Mouse (Mus musculus) intestine, embryonic 16.5 days (tissue): Measurements from ENCODE around the gene Hoxa11. TPM values are rescaled to one million over a fixed set of nuclear protein-coding genes. Genes with fewer than 3 reads are reported as not detected.

Source experiments
- ATAC-seq: fragments of 200-750 bp; cut with Nextera tagmentation; 2 replicates; pipeline ENCODE4 v1.8.0; 2017; ENCODE audit warnings: moderate TSS enrichment, moderate library complexity
- H3K27ac ChIP-seq: fragments of 300-500 bp; sonication (generic); 2 replicates; pipeline ENCODE4 v1.5.1; 2014; ENCODE audit warnings: mild to moderate bottlenecking, low read length
- H3K27me3 ChIP-seq: fragments of 300-500 bp; sonication (generic); replicated peaks from 2 replicates; pipeline ENCODE4 v1.6.1; 2014; ENCODE audit warnings: low read length, control low read depth, mixed read lengths; ENCODE audit not compliant: control insufficient read depth, insufficient read depth
- H3K36me3 ChIP-seq: fragments of 300-500 bp; sonication (generic); 2 replicates; pipeline ENCODE4 v1.6.1; 2014; ENCODE audit warnings: low read length, control low read depth; ENCODE audit not compliant: control insufficient read depth, insufficient read depth
- H3K4me1 ChIP-seq: fragments of 300-500 bp; sonication (generic); 2 replicates; pipeline ENCODE4 v1.6.1; 2014; ENCODE audit warnings: low read length, control low read depth, mixed read lengths; ENCODE audit not compliant: control insufficient read depth, insufficient read depth
- H3K4me2 ChIP-seq: fragments of 300-500 bp; sonication (generic); 2 replicates; pipeline ENCODE4 v1.6.1; 2014; ENCODE audit warnings: low read depth, low read length, control low read depth
- H3K4me3 ChIP-seq: fragments of 300-500 bp; sonication (generic); 2 replicates; pipeline ENCODE4 v1.5.1; 2014; ENCODE audit warnings: mild to moderate bottlenecking, low read length
- H3K9ac ChIP-seq: fragments of 300-500 bp; sonication (generic); 2 replicates; pipeline ENCODE4 v1.6.1; 2014; ENCODE audit warnings: low read depth, low read length
- H3K9me3 ChIP-seq: fragments of 300-500 bp; sonication (generic); 2 replicates; pipeline ENCODE4 v1.6.1; 2016; ENCODE audit warnings: low read length, control low read depth; ENCODE audit not compliant: control insufficient read depth
- WGBS: fragments of 180-500 bp; shearing (Covaris S2); extraction: QIAGEN DNeasy Blood & Tissue Kit; methylation state at CpG from one replicate; pipeline ENCODE4 v1.1.7; 2014; 5-methylcytosine and 5-hydroxymethylcytosine counted together
- polyA plus RNA-seq: library from polyadenylated mRNA; unstranded; fragments of >200 nt; fragmentation: Nextera tagmentation; extraction: Ambion mirVana; gene quantifications from 2 replicates; pipeline ENCODE4 v1.2.1, GENCODE M21; 2015

The Hoxa11 gene
- polyA plus RNA-seq, 1 experiment from 2014 or later, result 1.9 TPM

GRCm38 (mm10) chr6:52267221-52267620 is 21.6 kb upstream of the Hoxa11 start:
- Histone ChIP-seq H3K36me3 (no peaks in the 10 kb centered on the region), H3K9me3 (no peaks in the 10 kb centered on the region)

GRCm38 (mm10) chr6:52266666-52266985 is 21.0 kb upstream of the Hoxa11 start:
- H3K9ac ChIP-seq, result no peak overlapping the region
- 5% methylated on average over 9 of the region's 9 CpGs for WGBS

More at GRCm38 (mm10) chr6:52267221-52267620, 21.6 kb upstream of the Hoxa11 start:
- Histone ChIP-seq H3K27ac (no peak overlapping the region), H3K27me3 (peaks cover 82% of the 10 kb centered on the region), H3K4me3 (no peak overlapping the region), H3K4me2 (no peak overlapping the region), H3K4me1 (no peaks in the 10 kb centered on the region), H3K9ac (no peak overlapping the region)
- ATAC-seq, result no peak
- WGBS, result 26% methylated on average over 5 of the region's 5 CpGs

GRCm38 (mm10) chr6:52265913-52266665 is 20.5 kb upstream of the Hoxa11 start:
- no peak overlapping the region for H3K4me2 ChIP-seq
- H3K9ac ChIP-seq, result no peak overlapping the region
- no peak for ATAC-seq
- no peaks in the 10 kb centered on the region for H3K4me1 ChIP-seq
- H3K4me3 ChIP-seq, result no peak overlapping the region
- peaks cover 85% of the 10 kb centered on the region for H3K27me3 ChIP-seq
- 3% methylated on average over 19 of the region's 19 CpGs for WGBS
- H3K9me3 ChIP-seq, result no peaks in the 10 kb centered on the region
- no peaks in the 10 kb centered on the region for H3K36me3 ChIP-seq
- no peak overlapping the region for H3K27ac ChIP-seq

More at GRCm38 (mm10) chr6:52266666-52266985, 21.0 kb upstream of the Hoxa11 start:
- H3K27ac ChIP-seq, result no peak overlapping the region
- ATAC-seq, result no peak
- no peak overlapping the region for H3K4me2 ChIP-seq
- H3K9me3 ChIP-seq, result no peaks in the 10 kb centered on the region
- H3K4me1 ChIP-seq, result no peaks in the 10 kb centered on the region
- no peak overlapping the region for H3K4me3 ChIP-seq
- no peaks in the 10 kb centered on the region for H3K36me3 ChIP-seq
- peaks cover 84% of the 10 kb centered on the region for H3K27me3 ChIP-seq

- WGBS, result 3% methylated on average over 18 of the region's 18 CpGs
Observed at GRCm38 (mm10) chr6:52265306-52265912, 19.8 kb upstream of the Hoxa11 start.

GRCm38 (mm10) chr6:52264106-52264790 is 18.6 kb upstream of the Hoxa11 start:
- Histone ChIP-seq H3K27ac (no peak overlapping the region), H3K4me1 (peaks cover 11% of the 10 kb centered on the region), H3K36me3 (no peaks in the 10 kb centered on the region), H3K4me3 (no peak overlapping the region), H3K27me3 (peaks cover 87% of the 10 kb centered on the region), H3K9me3 (no peaks in the 10 kb centered on the region), H3K9ac (no peak overlapping the region), H3K4me2 (no peak overlapping the region)
- 10% methylated on average over 5 of the region's 5 CpGs for WGBS
- ATAC-seq, result no peak

More at GRCm38 (mm10) chr6:52265306-52265912, 19.8 kb upstream of the Hoxa11 start:
- Histone ChIP-seq H3K4me2 (no peak overlapping the region), H3K4me1 (peaks cover 3% of the 10 kb centered on the region), H3K27ac (no peak overlapping the region), H3K4me3 (no peak overlapping the region), H3K9me3 (no peaks in the 10 kb centered on the region), H3K36me3 (no peaks in the 10 kb centered on the region), H3K27me3 (peaks cover 87% of the 10 kb centered on the region), H3K9ac (no peak overlapping the region)
- no peak for ATAC-seq

- no peak for ATAC-seq
- peaks cover 84% of the 10 kb centered on the region for H3K27me3 ChIP-seq
- H3K27ac ChIP-seq, result no peak overlapping the region
- H3K4me2 ChIP-seq, result no peak overlapping the region
- no peaks in the 10 kb centered on the region for H3K9me3 ChIP-seq
- no peak overlapping the region for H3K4me3 ChIP-seq
- H3K9ac ChIP-seq, result no peak overlapping the region
- WGBS, result 8% methylated on average over 6 of the region's 6 CpGs
- H3K4me1 ChIP-seq, result peaks cover 11% of the 10 kb centered on the region
- H3K36me3 ChIP-seq, result no peaks in the 10 kb centered on the region
Observed at GRCm38 (mm10) chr6:52263321-52263585, 17.6 kb upstream of the Hoxa11 start.

GRCm38 (mm10) chr6:52262463-52263320 is 17.1 kb upstream of the Hoxa11 start:
- Histone ChIP-seq H3K4me2 (no peak overlapping the region), H3K4me3 (no peak overlapping the region)

GRCm38 (mm10) chr6:52261751-52262462 is 16.3 kb upstream of the Hoxa11 start:
- H3K4me3 ChIP-seq, result no peak overlapping the region
- H3K9ac ChIP-seq, result no peak overlapping the region
- peaks cover 77% of the 10 kb centered on the region for H3K27me3 ChIP-seq
- no peak overlapping the region for H3K27ac ChIP-seq
- H3K4me2 ChIP-seq, result no peak overlapping the region
- no peaks in the 10 kb centered on the region for H3K36me3 ChIP-seq
- no peaks in the 10 kb centered on the region for H3K9me3 ChIP-seq
- ATAC-seq, result no peak
- WGBS, result 7% methylated on average over 9 of the region's 9 CpGs
- peaks cover 11% of the 10 kb centered on the region for H3K4me1 ChIP-seq

More at GRCm38 (mm10) chr6:52262463-52263320, 17.1 kb upstream of the Hoxa11 start:
- Histone ChIP-seq H3K27me3 (peaks cover 79% of the 10 kb centered on the region), H3K9ac (no peak overlapping the region), H3K4me1 (peaks cover 11% of the 10 kb centered on the region), H3K9me3 (no peaks in the 10 kb centered on the region), H3K36me3 (no peaks in the 10 kb centered on the region), H3K27ac (no peak overlapping the region)
- ATAC-seq, result no peak
- WGBS, result 4% methylated on average over 24 of the region's 24 CpGs
